Mouse (Mus musculus): ENCODE measurements at regions not wholly inside any gene's neighbourhood (a gene's known extent, or its start where the extent isn't known, plus 50 kb on each side); places are given as distances from the start of the nearest gene placed in this dataset.
A peak's percentile ranks its signal among the peaks of the same experiment; 100 is the strongest.

DNA sequence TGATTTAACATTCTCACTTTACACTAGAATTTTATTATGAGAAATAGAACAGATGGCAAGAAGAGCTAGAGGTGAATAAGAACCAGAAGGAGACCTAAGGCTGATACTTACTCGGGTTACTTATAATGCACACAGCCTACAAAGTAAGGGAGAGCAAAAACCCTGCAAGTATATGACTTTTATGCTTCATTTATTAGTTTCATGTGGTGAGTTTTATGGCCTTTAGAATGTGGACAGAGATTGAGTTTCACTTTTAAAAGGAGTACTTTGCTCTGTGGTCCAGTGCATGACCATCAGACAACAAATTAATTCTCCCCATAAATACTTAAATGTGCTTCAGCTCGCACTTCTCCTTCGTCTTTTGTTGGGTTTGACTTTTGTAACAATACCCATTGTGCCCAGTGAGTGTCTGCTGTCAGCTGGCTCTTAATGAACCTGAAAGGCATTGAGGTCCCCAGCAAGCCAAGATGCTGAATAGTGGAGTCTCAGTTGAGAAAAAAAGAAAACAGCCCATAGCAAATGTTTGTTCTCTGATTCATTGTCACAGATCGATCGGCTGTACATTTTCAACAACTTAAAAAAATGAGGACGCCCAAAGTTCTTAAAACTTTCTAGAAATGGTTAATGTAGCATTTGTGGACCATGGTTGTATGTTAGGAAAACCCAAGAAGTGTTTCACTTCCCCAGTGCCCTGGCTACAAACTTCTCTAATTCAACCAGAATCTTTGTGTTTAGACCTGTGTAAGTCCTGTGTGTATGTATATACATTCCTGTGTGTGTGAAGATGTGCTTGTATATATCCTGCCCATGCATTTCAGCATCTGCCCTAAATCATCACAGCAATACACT is 194.5 kb downstream of the Gm5426 start:
- DNase-seq, result no peak

DNA sequence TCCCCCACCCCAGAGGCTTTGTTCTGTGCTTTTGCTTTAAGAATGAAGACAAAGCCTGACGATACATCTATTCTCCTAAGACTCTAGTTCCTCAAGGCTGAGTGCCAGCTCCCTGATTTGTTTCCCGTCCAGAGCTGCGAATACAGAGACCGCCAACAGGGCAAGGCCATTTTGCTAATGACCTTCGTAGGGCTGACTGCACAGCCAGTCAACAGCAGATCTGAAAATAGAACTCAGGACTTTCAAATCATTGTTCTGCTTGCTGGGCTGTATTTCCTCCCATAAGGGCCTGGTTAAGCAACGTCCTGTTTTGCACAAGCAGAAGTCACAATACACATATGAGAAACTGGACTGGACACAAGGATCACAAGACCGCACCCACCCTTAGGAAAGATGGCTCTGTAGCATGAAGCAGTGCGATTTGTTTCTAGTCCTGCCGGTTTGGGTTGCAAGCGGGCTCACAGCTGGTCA is 196.4 kb downstream of the Gm5426 start:
- DNase-seq, result peak; percentile 70 to 79

DNA sequence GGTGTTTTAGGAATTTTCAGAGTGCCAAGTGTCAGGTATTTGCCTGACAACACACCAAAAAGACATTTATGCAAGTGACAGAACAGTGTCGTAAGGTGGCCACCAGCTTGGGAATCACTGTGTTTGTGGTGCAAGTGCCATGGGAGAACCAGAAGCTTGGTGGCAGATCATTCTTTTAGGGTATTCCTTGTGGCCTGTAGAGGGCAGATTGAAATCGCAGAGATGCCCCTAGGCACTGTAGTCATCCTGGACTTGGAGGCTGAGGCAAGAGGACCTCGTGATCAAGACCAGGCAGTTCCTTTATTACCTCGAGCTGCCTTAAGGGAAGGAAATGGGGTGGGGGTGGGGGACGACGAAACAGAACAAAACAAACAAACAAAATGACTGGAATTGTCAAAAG is 196.8 kb downstream of the Gm5426 start:
- peak; percentile 16 to 19 for DNase-seq

DNA sequence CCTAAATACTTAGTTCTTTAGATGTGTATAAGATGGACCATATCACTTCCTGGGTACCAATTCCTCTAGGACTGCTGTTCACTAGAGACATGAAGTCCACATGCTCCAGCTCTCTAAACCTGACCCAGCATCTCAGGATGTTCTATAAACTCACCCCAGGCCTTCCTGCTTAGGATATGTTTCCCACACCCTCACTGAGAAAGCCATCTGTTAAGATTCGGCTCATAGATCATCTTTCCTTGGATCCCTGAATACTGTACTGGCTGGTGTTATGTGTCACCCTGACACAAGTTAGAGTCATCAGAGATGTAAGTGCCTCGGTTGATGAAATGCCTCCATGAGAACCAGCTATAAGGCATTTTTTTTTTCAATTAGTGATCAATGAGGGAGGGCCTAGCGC is 199.9 kb downstream of the Gm5426 start:
- no peak for DNase-seq

DNA sequence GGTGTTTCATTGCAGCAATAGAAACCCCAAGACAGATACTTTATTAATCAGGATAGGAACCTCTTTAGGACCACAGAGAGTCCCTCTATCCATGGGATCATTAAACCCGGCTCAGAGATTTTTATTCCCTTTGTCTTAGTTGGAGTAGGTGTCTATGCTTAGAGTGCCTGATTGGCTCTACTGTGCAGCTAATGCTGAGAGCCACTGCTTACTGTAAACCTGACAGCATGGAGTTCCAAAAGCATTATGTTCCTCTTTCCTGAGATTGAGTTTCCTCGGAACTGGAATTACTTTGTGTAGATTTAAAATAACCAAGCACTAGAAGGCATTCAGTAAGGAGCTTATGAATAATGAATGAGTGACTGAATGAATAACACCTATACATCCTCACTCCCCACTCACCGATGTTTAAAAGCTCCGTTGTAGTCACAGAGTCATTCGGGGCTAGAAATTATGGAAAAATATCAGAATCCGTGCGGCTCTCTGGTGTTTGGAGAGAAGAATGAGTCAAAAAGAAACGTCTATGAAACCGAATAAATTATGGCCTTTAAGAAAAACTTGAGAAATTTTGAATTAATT is 200.8 kb downstream of the Gm5426 start:
- no peak for DNase-seq

DNA sequence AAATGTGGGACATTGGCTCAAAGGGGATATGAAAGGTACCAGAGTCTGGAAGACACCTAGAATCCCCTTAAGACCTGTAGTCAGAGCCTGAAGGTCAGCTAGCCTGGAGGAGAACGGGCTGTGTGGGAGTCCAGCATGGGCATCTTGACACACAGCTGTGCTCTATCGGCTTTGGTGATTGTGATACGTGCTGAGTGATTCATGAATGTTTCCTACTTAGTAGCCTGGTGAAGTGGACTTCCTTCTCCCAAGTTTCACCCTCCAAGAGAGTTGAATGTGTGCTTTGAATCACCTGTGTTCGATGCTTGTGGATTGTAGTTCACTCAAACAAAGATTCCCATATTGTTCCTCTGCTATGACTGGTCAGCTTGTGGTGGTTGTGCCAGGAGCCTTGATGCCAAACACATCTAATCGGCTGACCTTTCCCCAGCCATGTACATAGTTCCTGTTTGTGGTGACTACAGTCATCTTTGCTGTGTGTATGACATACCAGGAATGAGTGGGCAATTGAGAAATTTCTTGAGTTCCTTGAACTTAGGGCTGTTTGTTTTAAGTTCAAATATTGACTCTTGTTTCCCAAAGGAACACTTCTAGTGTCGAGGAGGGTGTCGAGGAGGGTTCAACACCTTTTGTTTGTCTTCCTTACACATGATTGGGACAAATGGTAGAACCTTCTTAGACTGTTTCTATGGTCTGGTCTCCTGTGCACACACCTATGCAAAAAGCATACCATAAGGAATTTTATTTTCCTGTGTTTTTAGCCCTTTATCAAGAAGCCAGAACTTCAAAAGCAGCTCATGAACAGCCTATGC is 201.6 kb downstream of the Gm5426 start:
- no peak for DNase-seq

DNA sequence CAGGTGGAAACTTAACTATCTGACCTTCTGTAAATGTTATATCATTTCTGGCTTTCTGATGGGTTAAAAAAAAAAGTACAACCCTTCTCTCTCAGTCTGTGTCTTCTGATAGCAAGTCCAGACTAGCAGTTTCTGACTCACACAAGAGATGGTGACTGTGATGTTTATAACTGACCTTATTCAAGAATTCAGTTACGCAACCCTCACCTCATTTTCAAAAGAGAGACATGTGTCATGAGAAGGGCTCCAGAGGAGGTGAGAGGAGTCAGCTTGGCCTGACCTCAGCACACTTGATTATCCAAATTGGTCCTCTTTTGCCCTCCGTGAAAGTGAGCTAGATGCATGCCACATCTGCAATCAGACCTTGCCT is 202.2 kb downstream of the Gm5426 start:
- no peak for DNase-seq

DNA sequence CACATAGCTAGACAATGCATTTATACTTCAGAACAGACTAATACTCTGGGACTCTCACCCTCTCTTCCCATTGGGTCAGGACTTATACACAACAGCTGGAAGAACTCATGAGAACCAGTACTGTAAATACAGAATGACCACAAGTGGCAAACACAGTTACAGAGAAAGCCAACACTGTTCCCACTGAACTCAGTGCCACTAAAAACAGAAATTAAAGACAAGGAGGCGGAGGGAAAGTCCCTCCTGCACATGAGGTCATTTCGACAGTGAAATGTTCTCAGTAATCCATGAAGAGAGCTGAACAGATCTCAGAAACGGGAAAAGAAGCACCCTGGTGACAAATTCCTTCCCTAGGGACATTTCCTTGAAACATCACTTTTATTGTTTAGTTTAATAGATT is 206.1 kb downstream of the Gm5426 start:
- no peak for DNase-seq

DNA sequence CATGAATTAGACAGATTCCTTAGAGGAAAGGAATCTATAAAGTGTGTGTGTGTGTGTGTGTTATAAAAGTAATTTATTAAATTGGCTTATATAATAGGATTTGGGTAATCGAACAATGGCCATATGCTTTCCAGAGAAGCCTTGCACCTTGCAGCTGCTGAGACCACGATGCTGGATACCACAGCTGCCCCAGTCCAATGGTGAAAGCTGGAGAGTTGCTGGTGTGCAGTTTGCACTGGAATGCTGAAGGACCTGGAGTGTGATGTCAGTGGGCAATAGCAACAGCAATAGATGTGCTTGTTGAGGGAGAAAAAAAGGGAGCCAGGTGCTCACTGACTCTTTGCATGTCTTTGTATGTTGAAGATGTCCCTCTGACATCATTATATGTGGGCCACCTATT is 207.3 kb downstream of the Gm5426 start:
- no peak for DNase-seq

DNA sequence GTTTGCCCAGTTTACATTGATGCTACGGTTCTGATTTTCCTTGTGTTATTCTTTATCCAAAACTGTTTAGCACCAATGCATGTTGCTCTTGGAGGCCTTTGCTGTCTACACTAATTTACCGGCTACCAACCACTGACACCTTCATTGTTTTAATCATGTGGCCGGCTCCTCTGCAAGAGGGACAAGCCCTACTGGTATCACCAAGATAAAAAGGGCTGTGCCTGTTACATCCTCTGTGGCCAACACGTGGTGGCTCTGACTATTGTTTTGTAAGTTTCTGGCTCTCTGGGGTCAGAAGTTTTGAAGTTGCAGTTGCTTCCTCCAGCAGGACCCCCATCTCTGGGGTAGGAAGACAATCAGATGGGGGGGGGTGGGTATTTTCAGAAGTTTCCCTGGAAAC is 214.3 kb downstream of the Gm5426 start:
- DNase-seq, result no peak

DNA sequence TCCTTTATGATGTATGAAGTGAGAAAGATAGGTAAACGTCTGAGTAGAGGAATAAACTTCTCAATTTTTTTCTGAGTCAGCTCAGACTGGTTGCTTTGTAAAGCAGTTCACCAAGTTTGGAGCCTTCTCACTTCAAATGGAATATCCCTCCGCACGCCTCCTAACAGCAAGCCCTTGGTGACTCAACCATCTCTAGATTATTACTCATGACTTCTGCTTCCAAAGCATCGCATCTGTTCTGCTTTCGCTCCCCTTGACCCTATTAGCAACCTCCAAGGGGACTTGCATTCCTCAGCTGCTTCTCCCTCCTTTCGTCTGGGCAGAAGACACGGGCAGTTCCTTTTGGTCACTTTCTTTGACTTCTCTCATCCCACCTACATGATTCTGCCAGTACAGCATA is 214.9 kb downstream of the Gm5426 start:
- DNase-seq, result no peak

DNA sequence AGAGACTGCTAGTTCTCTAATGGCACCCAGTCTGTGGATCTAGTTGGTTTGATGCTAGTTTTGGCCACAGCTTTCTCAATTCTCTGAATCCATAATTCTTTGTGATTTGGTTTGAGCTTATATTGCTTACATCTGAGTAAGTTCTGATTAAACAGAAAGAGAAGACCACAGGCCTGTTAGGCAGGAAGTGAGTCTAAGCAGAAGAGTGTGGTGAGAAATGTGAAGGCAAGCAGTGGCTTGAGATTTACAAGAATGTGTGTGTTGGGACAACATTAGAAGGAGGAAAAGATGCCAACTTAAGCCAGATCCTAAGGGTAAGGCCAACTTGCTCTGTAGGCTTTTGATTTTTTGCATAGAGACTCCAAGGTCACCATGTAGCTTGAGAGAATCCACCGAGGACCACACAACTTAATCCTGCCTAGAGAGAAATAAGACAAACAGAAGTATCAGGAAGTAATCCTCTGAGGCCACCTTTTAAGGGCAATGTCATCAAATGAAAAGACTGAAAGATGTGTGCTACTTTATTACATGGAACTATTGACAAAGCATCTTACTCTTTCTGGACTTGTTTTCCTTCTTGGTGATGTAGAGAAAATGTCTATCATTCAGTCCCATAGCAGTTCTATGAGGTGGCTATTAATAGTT is 220.7 kb downstream of the Gm5426 start:
- no peak for DNase-seq

DNA sequence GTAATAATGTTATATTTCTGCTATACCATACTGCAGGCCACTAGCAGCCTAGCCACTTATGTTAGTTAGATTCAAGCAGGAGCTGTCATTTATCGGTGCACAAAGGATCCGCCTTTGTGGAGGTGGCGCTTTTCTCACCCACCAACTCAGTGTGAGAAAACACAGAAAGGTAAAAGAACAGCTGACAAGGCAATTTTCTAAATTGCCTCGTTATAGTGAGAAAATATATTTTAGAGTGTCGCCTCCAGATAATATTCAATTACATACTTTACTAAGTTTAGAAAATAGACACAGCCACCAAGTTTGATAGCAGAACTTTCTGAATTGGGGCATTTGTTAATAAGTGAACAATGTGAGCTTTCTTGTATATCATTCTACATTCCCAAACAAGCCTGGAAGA is 221.2 kb downstream of the Gm5426 start:
- no peak for DNase-seq

DNA sequence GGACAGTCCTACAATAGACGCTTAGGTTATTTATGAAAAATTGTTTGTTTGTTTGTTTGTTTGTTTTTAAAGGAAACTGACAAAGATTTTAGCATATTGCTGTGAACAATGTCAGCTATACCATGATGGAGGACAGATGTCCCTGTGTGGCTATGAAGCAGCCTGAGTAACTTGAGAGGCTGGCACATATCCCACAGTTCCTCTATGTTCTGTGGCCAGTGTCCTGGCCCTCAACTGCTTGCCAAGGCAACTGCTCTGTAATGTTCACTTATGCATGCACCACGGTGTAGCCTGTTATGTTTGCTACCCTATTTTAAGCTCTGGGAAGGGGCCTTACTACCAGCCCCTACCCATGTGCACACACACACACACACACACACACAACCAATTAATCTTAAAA is 222.6 kb downstream of the Gm5426 start:
- no peak for DNase-seq

DNA sequence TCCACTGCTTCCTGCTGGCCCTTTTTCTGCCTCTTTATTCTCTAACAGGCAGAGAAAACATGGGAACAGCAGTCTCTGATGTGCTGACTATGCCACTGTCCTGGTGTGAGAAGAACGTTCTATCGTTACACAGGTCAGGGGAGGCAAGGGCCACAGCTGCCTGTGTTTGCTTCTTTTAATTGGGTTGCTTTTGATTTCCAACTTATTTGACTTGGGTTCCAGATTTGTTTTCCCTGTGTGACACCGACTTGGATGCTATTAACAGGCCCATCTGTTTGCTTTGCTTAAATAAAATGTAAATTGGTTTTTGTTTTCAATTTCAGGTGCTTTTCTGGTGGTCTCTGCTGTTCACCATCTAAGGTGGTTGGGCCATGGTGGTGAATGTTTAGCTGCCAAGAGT is 225.8 kb downstream of the Gm5426 start:
- DNase-seq, result no peak

DNA sequence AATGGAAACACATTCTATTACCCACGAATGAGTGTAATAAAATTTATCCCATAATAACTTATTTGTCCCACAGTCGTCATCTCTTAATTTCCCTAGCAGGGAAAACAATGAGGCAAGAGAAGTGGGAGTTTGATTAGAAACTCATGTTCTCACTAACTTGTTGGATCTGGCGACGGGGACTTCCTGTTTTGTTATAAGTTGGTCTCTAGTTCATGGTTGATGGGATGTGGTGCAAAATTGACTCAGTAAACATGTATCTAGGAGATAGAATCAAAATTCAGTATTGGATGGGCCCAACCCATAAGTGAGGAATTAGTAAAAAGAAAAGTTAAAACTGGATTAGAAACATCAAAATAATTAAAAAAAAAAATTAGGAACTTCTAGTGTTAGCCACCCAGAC is 227.5 kb downstream of the Gm5426 start:
- DNase-seq, result no peak

DNA sequence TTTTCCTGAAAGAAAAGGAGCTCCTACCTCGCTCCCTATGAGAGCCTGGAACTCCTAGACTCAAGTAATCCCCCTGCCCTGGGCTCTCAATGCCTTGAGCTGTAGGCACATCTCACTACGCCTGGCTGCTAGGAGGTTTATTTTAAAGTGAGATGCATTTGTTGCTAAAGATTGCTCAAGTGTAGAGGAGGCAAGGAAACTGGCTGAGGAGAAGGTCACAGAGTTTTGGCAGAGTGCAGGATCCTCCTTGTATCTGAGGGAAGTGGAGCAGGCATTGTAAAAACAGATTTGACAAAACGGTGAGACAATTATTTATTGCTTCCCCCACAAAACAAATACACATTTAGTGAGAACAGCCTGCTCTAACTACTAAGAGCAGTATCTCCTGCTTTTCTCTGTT is 228.7 kb downstream of the Gm5426 start:
- peak; percentile 12 to 24 for DNase-seq

DNA sequence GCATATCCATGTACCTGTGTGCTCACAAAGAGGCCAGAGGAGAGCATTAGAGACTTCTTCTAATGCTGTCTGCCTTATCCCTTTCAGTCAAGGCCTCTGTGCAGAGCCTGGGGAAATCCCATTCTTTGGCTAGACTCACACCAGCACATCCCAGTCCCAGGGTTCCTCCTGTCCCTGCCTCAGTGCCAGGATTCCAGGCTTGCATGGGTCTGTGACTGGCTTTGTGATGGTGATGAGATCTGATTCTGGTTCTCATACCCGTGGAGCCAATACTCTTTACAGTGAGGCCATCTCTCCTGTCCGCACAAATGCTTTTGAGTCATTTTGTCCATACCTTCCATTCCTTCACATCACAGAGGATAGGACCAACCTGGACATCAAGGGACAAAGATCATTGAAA is 230.5 kb downstream of the Gm5426 start:
- no peak for DNase-seq

DNA sequence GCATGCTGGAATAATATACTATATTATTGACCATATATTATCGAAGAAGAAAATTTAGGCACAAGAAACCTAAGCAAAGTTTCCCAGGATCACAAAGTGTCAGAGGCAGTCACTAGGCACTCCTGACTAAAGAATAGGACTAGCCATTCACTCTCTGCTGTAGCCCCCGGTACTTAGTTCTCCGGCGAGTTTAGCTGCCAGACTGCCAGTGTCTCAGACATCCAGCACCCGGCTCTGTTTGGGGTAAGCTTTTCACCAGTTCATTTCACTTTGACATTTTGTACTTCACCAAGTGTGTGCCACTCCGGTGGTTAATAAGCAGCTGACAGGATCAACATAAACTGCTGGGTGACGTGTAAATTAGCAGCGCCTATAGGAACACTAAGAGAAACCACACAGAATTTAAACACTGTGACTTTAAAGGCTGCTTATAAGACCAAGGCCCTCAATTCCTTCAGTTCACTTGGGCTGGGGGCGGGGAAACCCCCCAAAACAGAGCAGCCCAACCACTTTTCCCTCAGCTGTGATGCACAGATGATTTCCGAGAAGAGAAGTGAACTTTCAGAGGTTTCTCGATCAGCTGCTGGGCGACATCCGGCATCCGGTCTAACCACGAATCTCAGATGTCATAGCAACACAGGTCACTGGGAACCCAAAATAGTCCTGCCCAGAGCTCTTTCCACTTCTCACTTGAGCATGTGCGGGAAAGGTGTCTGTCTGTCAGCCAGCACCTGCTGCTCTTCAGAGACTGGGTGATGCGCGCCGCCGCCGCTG is 234.3 kb downstream of the Gm5426 start:
- peak in 1 of 2 experiments; percentile 20 for DNase-seq

DNA sequence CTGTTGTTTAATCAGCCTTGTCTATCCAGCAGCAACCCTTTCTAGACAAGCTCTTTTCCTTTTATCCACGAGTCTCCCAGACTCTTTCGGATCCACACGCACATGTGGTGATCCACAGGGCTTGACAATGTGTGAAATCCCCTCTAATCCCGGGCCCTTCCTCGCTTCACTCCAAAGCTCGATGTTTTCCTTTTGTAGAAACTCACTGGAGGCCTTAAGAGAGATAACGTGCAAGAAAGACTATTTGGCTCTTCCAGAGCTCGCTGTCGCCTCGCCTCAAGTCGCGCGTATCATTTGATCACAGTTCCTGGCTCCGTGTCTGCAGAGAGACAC is 234.9 kb downstream of the Gm5426 start:
- DNase-seq, result no peak

DNA sequence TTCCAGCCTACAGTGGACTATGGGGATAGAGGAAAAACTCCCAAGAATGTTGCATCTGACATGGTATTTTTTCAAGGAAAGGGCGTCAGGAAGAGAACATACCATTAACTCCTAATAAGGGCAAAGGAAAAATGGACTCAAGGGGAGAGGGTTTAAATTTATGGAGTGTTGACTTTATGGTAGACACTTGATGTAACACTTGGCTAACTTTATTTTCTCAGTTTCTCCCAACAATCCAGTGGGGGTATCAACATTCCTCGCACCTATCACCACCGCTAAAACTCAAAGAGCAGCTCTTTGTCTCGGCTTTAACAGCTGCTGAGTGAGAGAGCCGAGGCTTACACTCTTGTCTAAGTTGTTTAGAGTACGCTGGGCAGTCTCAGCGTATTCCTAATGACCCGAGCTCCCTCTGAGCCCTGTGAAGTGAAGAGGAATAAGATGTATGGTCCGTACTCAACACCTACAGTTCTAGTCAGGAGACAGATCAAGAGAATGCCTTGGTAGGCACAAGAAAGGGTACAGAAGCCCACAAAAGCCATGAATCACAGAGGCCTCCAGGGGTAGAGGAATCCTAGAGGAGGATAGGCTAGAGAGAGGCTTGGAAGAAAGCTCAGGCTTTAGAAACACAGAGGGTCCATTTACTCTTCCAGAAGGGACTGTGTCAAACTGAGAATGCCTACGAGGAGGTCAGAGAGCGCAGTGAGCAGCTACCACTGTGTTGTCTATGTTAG is 236.4 kb downstream of the Gm5426 start:
- DNase-seq, result no peak

DNA sequence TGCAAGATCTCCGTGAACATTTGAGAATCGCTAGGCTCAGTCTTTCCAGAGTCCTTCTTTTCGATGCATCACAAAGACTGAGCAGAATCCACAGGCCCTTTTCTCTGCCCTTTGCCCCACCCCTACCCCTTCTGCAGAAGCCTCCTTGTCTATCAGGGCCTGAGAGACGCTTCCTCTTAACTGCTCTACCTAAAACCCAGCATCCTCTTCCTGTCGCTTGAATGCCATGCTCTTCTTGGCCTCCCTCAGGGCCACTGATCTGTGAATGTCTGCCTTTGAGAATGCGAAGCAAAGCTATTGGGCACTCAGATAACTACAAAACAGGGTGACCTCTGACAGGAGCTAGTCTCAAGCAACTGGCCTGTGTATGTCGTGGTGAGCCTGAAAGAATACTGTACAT is 237.1 kb downstream of the Gm5426 start:
- DNase-seq, result no peak
